Mouse (Mus musculus) G1E (cell line): ENCODE measurements around the gene Ldlrad3.

Experiments
- CTCF ChIP-seq: IDR thresholded peaks from 2 replicates; pipeline ENCODE4 v1.5.1; 2012; ENCODE audit warnings: low read depth, low read length, inconsistent platforms, mixed read lengths
- TAL1 ChIP-seq: conservative IDR thresholded peaks from 2 replicates; pipeline ENCODE4 v1.6.1; 2012; ENCODE audit warnings: low read depth, low read length, inconsistent platforms, mixed read lengths

- TF ChIP-seq TAL1 (no peak), CTCF (no peak)
Measured at GRCm38 (mm10) chr2:102113323-102113722, 72.9 kb downstream of the Ldlrad3 start.
